Mouse (Mus musculus) bone marrow macrophage, adult 2 months (primary cell): Measurements from ENCODE around the gene Nipsnap3b.

Experiments
- CTCF ChIP-seq: IDR thresholded peaks from 2 replicates; pipeline ENCODE4 v1.5.1; 2012; ENCODE audit warnings: low read depth, mild to moderate bottlenecking, low read length, moderate library complexity
- POLR2A ChIP-seq: IDR thresholded peaks from 2 replicates; pipeline ENCODE4 v1.6.1; 2012; ENCODE audit warnings: mild to moderate bottlenecking, low read depth, low read length, borderline replicate concordance

- no peak for TF ChIP-seq CTCF
- no peak for TF ChIP-seq POLR2A
Measured at GRCm38 (mm10) chr4:52999449-52999848, 12.2 kb upstream of the Nipsnap3b start.
